Mouse (Mus musculus) neural tube, embryonic 11.5 days (tissue): ENCODE measurements around the gene Dppa2. TPM values are rescaled to one million over a fixed set of nuclear protein-coding genes. Genes with fewer than 3 reads are reported as not detected.

Experiments used
- ATAC-seq: fragments of 200-750 bp; cut with Nextera tagmentation; 2 replicates; pipeline ENCODE4 v1.8.0; 2017; ENCODE audit warnings: moderate number of reproducible peaks, mild to moderate bottlenecking, moderate TSS enrichment, moderate library complexity; ENCODE audit not compliant: insufficient read depth, low FRiP score, low TSS enrichment
- DNase-seq: peaks from one replicate; pipeline ENCODE4 v3.0.0-alpha.2; 2015; ENCODE audit warnings: low spot score
- H3K27ac ChIP-seq: fragments of 300-500 bp; sonication (generic); 2 replicates; pipeline ENCODE4 v1.5.1; 2014; ENCODE audit warnings: low read depth, mild to moderate bottlenecking, low read length
- H3K27me3 ChIP-seq: fragments of 300-500 bp; sonication (generic); 2 replicates; pipeline ENCODE4 v1.6.1; 2014; ENCODE audit warnings: mild to moderate bottlenecking, low read length, mixed read lengths; ENCODE audit not compliant: control insufficient read depth, insufficient read depth
- H3K36me3 ChIP-seq: fragments of 300-500 bp; sonication (generic); 2 replicates; pipeline ENCODE4 v1.6.1; 2014; ENCODE audit warnings: mild to moderate bottlenecking, low read length, moderate library complexity, mixed read lengths; ENCODE audit not compliant: control insufficient read depth, insufficient read depth
- H3K4me1 ChIP-seq: fragments of 300-500 bp; sonication (generic); 2 replicates; pipeline ENCODE4 v1.6.1; 2014; ENCODE audit warnings: low read length, mixed read lengths; ENCODE audit not compliant: control insufficient read depth, insufficient read depth
- H3K4me2 ChIP-seq: fragments of 300-500 bp; sonication (generic); 2 replicates; pipeline ENCODE4 v1.6.1; 2014; ENCODE audit warnings: low read depth, mild to moderate bottlenecking, moderate library complexity
- H3K4me3 ChIP-seq: fragments of 300-500 bp; sonication (generic); 2 replicates; pipeline ENCODE4 v1.5.1; 2014; ENCODE audit warnings: low read depth, low read length
- H3K9ac ChIP-seq: fragments of 300-500 bp; sonication (generic); 2 replicates; pipeline ENCODE4 v1.6.1; 2014; ENCODE audit warnings: mild to moderate bottlenecking, low read length
- H3K9me3 ChIP-seq: fragments of 300-500 bp; sonication (generic); 2 replicates; pipeline ENCODE4 v1.6.1; 2016; ENCODE audit warnings: low read length; ENCODE audit not compliant: control insufficient read depth
- WGBS: fragments of 180-500 bp; shearing (Covaris S2); extraction: QIAGEN DNeasy Blood & Tissue Kit; methylation state at CpG from one replicate; pipeline ENCODE4 v1.1.7; 2014; 5-methylcytosine and 5-hydroxymethylcytosine counted together
- polyA plus RNA-seq: library from polyadenylated mRNA; unstranded; fragments of >200 nt; fragmentation: Nextera tagmentation; extraction: Ambion mirVana; gene quantifications from 2 replicates; pipeline ENCODE4 v1.2.1, GENCODE M21; 2014

The Dppa2 gene
- polyA plus RNA-seq, 1 experiment from 2014 or later = not detected

DNA sequence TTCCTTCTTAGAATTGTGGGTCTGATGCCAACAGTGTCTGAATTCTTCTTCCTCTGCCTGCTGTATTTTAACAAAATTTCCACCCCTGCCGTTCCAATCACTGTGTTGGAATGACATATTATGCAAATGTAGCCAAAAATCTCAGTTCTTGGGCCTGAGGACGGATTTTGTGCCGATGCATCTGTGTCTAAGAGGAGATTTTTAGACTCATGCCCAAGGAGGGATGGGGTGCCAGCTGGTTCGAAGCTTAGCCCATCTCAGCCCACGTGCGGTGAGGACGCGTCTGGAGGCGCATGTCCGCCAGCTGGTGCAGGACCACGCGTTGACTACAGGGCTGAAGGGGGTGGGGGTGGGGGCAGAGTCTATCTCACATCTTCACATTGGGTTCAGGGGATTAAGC, 57.2 kb downstream of the Dppa2 start:
- Histone ChIP-seq H3K9me3 (no peaks in the 10 kb centered on the region), H3K9ac (no peak overlapping the region), H3K36me3 (no peaks in the 10 kb centered on the region), H3K4me1 (no peaks in the 10 kb centered on the region), H3K27me3 (no peaks in the 10 kb centered on the region), H3K27ac (no peak overlapping the region), H3K4me3 (no peak overlapping the region), H3K4me2 (no peak overlapping the region)
- 89% methylated on average over 12 of the region's 12 CpGs for WGBS
- no peak for DNase-seq
- no peak for ATAC-seq

DNA sequence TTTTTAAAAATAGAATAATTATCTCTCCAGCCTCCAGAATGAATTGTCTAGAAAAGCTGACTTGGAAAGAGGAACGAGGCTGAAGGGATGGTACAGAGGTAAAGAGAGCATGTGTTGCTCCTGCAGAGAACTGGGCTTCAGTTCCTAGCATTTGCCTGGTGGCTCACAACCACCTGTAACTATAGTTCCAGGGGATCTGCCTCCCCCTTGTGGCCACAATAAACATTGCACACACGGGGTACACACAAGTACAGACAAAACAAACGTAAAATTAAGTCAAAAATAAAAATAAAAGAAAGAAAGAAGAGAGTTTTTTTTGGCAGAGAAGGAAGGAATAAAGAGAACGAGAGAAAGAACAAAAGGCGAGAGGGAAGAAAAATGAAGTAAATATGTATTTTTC, 63.1 kb downstream of the Dppa2 start:
- DNase-seq (no peak), ATAC-seq (no peak)
- H3K9me3 ChIP-seq = no peaks in the 10 kb centered on the region
- H3K4me1 ChIP-seq = no peaks in the 10 kb centered on the region
- H3K4me3 ChIP-seq = no peak overlapping the region
- 87% methylated on average over 5 of the region's 5 CpGs for WGBS
- H3K36me3 ChIP-seq = no peaks in the 10 kb centered on the region
- H3K4me2 ChIP-seq = no peak overlapping the region
- no peaks in the 10 kb centered on the region for H3K27me3 ChIP-seq
- no peak overlapping the region for H3K27ac ChIP-seq
- no peak overlapping the region for H3K9ac ChIP-seq

DNA sequence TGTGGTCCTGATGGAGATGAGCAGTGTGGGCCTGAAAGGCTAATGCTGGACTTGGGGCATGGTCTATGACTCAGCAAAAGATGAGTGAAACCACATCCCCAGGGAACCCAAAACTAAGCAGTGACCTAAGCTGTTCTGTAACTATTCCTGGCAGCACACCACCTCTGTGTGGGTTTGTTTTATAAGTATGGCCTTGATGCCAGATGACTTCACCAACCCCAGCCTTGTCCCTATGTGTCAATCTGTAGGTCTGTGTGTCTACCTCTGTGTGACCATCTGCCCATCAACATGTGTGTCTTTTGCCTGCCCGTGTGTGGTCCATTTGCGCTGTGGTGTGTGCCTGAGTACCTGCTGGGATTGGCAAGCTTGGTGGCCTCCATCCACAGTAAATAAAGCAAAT, 64.4 kb downstream of the Dppa2 start:
- no peaks in the 10 kb centered on the region for H3K4me1 ChIP-seq
- WGBS = 78% methylated on average over 2 of the region's 2 CpGs
- no peak overlapping the region for H3K9ac ChIP-seq
- DNase-seq (no peak), ATAC-seq (no peak)
- H3K27me3 ChIP-seq = no peaks in the 10 kb centered on the region
- no peak overlapping the region for H3K4me2 ChIP-seq
- no peak overlapping the region for H3K27ac ChIP-seq
- no peaks in the 10 kb centered on the region for H3K36me3 ChIP-seq
- no peak overlapping the region for H3K4me3 ChIP-seq
- H3K9me3 ChIP-seq = no peaks in the 10 kb centered on the region

Other genes starting within 250 kb of the Dppa2 start
- not detected in 2 replicates for gene Dppa4, start 20.2 kb upstream of the Dppa2 start, polyA plus RNA-seq
- gene Gm5485, start 108.5 kb downstream of the Dppa2 start, polyA plus RNA-seq = not detected in 2 replicates
- gene Morc1, start 127.3 kb downstream of the Dppa2 start, polyA plus RNA-seq = not detected in 2 replicates